Mouse (Mus musculus): Measurements from ENCODE around the gene Pde4d. TPM values are rescaled to one million over a fixed set of nuclear protein-coding genes. Genes with fewer than 3 reads are reported as not detected.

Gene Pde4d
- polyA plus RNA-seq, 1 experiment from 2014 or later = 14.6 TPM

DNA sequence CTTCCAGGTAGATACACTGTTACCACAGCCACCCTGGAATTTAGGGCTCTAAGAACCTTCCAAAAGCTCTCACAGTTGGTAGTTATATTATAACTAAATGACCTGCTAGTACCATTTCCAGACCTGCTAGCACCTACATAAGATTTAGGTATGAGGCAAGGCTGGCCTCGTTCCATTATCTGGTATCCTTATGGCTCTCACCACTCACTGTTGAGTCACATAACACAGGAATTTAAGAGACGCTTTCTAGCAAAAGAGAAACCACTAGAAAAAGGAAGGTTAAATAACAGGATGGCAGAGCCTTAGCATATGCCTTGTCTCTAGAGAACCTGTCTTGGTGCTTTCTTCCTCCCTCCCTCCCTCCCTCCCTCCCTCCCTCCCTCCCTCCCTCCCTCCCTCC is 910.2 kb downstream of the Pde4d start:
- Histone ChIP-seq H3K4me2 (ENCODE audit: low read depth, low read length) (no peak overlapping the region), H3K27ac (replicated peaks; ENCODE audit: low read depth, low read length) (no peak overlapping the region), H3K9me3 (replicated peaks; ENCODE audit: control insufficient read depth, low read length) (no peaks in the 10 kb centered on the region), H3K4me1 (ENCODE audit: control insufficient read depth, insufficient read depth, low read length) (no peaks in the 10 kb centered on the region), H3K9ac (replicated peaks; ENCODE audit: low read length) (no peak overlapping the region), H3K4me3 (ENCODE audit: low read depth, low read length) (no peak overlapping the region), H3K36me3 (replicated peaks; ENCODE audit: control insufficient read depth, insufficient read depth, low read depth, low read length) (no peaks in the 10 kb centered on the region), H3K27me3 (ENCODE audit: control insufficient read depth, insufficient read depth, low read length) (no peaks in the 10 kb centered on the region)
- no peak for DNase-seq (ENCODE audit: low spot score)
- WGBS = 89% methylated on average over 2 of the region's 2 CpGs
- no peak for ATAC-seq (replicated peaks; ENCODE audit: insufficient number of reproducible peaks, low FRiP score, low TSS enrichment, low read depth)

DNA sequence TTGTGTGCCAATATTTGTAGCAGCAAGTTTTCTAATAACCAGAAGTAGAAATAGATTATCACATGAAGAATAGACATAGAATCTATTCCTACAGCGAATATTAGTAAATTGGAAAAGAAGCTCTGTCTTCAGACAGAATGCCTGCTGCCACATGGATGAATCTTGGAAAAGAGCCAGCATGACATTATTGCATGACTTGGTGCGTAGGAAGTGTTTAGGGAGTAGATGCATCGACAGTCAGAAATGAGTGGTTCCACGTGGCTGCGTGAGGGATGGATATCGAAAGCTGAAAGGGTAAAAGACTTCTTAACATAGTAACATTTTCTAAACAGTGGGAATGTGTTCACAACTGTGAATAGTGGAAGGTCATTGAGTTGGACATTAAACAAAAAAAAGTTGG is 912.6 kb downstream of the Pde4d start:
- no peaks in the 10 kb centered on the region for H3K27me3 ChIP-seq (ENCODE audit: control insufficient read depth, insufficient read depth, low read length)
- no peak for ATAC-seq (replicated peaks; ENCODE audit: insufficient number of reproducible peaks, low FRiP score, low TSS enrichment, low read depth)
- WGBS = 83% methylated on average over 6 of the region's 6 CpGs

DNA sequence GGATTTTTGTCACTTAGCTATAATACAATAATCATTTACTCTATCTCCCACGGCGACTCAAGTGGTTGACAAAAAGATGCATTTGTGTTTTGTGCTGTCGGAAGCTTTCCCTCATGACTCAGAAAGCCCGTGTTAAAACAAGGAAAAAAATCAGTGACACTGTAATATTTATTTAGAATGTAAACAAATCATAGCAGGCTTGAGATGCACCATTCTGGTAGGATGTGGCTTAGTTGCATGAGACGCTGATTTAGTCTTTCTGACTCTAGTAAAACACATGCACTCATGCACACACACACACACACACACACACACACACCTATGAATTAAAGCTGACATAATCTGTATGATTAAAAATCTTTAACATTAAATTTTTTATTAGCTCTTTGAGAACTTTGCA is 924.7 kb downstream of the Pde4d start:
- WGBS = 89% methylated on average over 5 of the region's 5 CpGs
- DNase-seq (ENCODE audit: low spot score) (no peak), ATAC-seq (replicated peaks; ENCODE audit: insufficient number of reproducible peaks, low FRiP score, low TSS enrichment, low read depth) (no peak)
- Histone ChIP-seq H3K27ac (replicated peaks; ENCODE audit: low read depth, low read length) (no peak overlapping the region), H3K4me2 (ENCODE audit: low read depth, low read length) (no peak overlapping the region), H3K27me3 (ENCODE audit: control insufficient read depth, insufficient read depth, low read length) (no peaks in the 10 kb centered on the region), H3K4me1 (ENCODE audit: control insufficient read depth, insufficient read depth, low read length) (no peaks in the 10 kb centered on the region), H3K9me3 (replicated peaks; ENCODE audit: control insufficient read depth, low read length) (no peaks in the 10 kb centered on the region), H3K4me3 (ENCODE audit: low read depth, low read length) (no peak overlapping the region), H3K9ac (replicated peaks; ENCODE audit: low read length) (no peak overlapping the region), H3K36me3 (replicated peaks; ENCODE audit: control insufficient read depth, insufficient read depth, low read depth, low read length) (no peaks in the 10 kb centered on the region)

More for the DNA sequence above, 912.6 kb downstream of the Pde4d start:
- no peaks in the 10 kb centered on the region for H3K9me3 ChIP-seq (replicated peaks; ENCODE audit: control insufficient read depth, low read length)
- no peaks in the 10 kb centered on the region for H3K4me1 ChIP-seq (ENCODE audit: control insufficient read depth, insufficient read depth, low read length)
- DNase-seq (ENCODE audit: low spot score) = no peak
- H3K4me3 ChIP-seq (ENCODE audit: low read depth, low read length) = no peak overlapping the region
- no peak overlapping the region for H3K27ac ChIP-seq (replicated peaks; ENCODE audit: low read depth, low read length)
- H3K4me2 ChIP-seq (ENCODE audit: low read depth, low read length) = no peak overlapping the region
- H3K9ac ChIP-seq (replicated peaks; ENCODE audit: low read length) = no peak overlapping the region
- H3K36me3 ChIP-seq (replicated peaks; ENCODE audit: control insufficient read depth, insufficient read depth, low read depth, low read length) = no peaks in the 10 kb centered on the region

GRCm38 (mm10) chr13:109376681-109377080 is 926.9 kb downstream of the Pde4d start:
- Histone ChIP-seq H3K27ac (replicated peaks; ENCODE audit: low read depth, low read length) (no peak overlapping the region), H3K4me3 (ENCODE audit: low read depth, low read length) (no peak overlapping the region), H3K27me3 (ENCODE audit: control insufficient read depth, insufficient read depth, low read length) (no peaks in the 10 kb centered on the region), H3K36me3 (replicated peaks; ENCODE audit: control insufficient read depth, insufficient read depth, low read depth, low read length) (no peaks in the 10 kb centered on the region), H3K9me3 (replicated peaks; ENCODE audit: control insufficient read depth, low read length) (no peaks in the 10 kb centered on the region), H3K4me1 (ENCODE audit: control insufficient read depth, insufficient read depth, low read length) (no peaks in the 10 kb centered on the region), H3K4me2 (ENCODE audit: low read depth, low read length) (no peak overlapping the region), H3K9ac (replicated peaks; ENCODE audit: low read length) (no peak overlapping the region)
- WGBS = 48% methylated on average over 1 of the region's 1 CpGs
- ATAC-seq (replicated peaks; ENCODE audit: insufficient number of reproducible peaks, low FRiP score, low TSS enrichment, low read depth) = no peak
- no peak for DNase-seq (ENCODE audit: low spot score)

DNA sequence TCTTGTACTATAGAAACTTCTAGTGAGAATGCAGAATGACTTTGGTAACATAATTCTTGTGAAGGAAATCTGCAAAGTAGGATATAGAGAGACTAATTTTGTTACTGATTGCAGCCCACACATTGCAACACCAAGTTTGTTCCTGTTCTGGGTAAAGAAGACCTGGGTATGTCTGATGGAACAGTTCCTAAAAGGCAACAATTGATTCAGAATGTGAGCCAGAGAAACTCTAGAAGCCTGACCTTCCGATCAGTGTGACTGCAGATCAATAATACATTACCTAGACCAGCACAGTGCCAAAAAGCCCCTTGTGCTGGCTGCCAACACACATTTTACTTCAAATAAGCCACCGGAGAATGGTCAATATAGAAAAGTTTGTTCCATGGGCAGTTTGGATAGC is 930.4 kb downstream of the Pde4d start:
- H3K9me3 ChIP-seq (replicated peaks; ENCODE audit: control insufficient read depth, low read length) = no peaks in the 10 kb centered on the region
- no peak overlapping the region for H3K9ac ChIP-seq (replicated peaks; ENCODE audit: low read length)
- H3K27me3 ChIP-seq (ENCODE audit: control insufficient read depth, insufficient read depth, low read length) = no peaks in the 10 kb centered on the region
- ATAC-seq (replicated peaks; ENCODE audit: insufficient number of reproducible peaks, low FRiP score, low TSS enrichment, low read depth) (no peak), DNase-seq (ENCODE audit: low spot score) (no peak)
- no peaks in the 10 kb centered on the region for H3K4me1 ChIP-seq (ENCODE audit: control insufficient read depth, insufficient read depth, low read length)
- H3K4me2 ChIP-seq (ENCODE audit: low read depth, low read length) = no peak overlapping the region
- no peak overlapping the region for H3K27ac ChIP-seq (replicated peaks; ENCODE audit: low read depth, low read length)
- no peaks in the 10 kb centered on the region for H3K36me3 ChIP-seq (replicated peaks; ENCODE audit: control insufficient read depth, insufficient read depth, low read depth, low read length)
- no peak overlapping the region for H3K4me3 ChIP-seq (ENCODE audit: low read depth, low read length)
- 96% methylated on average over 2 of the region's 2 CpGs for WGBS

GRCm38 (mm10) chr13:109388626-109389220 is 939.0 kb downstream of the Pde4d start:
- ATAC-seq (replicated peaks; ENCODE audit: insufficient number of reproducible peaks, low FRiP score, low TSS enrichment, low read depth) = no peak

DNA sequence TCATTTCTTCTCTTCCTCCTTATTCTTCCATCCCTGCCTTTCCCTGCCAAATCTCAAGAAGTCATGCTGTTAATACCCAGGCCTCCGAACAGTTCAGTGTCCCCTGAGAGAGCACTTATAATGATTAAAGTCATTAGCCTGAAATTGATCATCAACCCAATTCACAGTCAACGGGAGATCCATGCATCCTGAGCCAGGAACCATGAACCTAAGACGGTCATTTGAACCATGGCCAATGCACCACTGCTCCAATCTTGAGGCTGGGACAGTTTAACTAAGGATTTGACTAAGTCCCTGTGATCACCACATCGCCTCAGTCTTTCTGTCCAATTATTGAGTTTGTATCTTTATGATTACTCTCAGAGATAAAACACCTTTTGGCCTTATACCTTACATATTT is 952.6 kb downstream of the Pde4d start:
- no peak overlapping the region; the same call in 1 of the 2 replicates for H3K4me2 ChIP-seq (ENCODE audit: low read depth, low read length)
- no peaks in the 10 kb centered on the region for H3K4me1 ChIP-seq (ENCODE audit: control insufficient read depth, insufficient read depth, low read length)
- DNase-seq (ENCODE audit: low spot score) = no peak
- H3K36me3 ChIP-seq (replicated peaks; ENCODE audit: control insufficient read depth, insufficient read depth, low read depth, low read length) = no peaks in the 10 kb centered on the region
- no peaks in the 10 kb centered on the region for H3K27me3 ChIP-seq (ENCODE audit: control insufficient read depth, insufficient read depth, low read length)
- WGBS = 65% methylated on average over 4 of the region's 4 CpGs
- no peak for ATAC-seq (replicated peaks; ENCODE audit: insufficient number of reproducible peaks, low FRiP score, low TSS enrichment, low read depth)
- no peak overlapping the region for H3K27ac ChIP-seq (replicated peaks; ENCODE audit: low read depth, low read length)
- no peaks in the 10 kb centered on the region for H3K9me3 ChIP-seq (replicated peaks; ENCODE audit: control insufficient read depth, low read length)
- no peak overlapping the region for H3K4me3 ChIP-seq (ENCODE audit: low read depth, low read length)
- no peak overlapping the region for H3K9ac ChIP-seq (replicated peaks; ENCODE audit: low read length)

More at GRCm38 (mm10) chr13:109388626-109389220, 939.0 kb downstream of the Pde4d start:
- H3K27me3 ChIP-seq (ENCODE audit: control insufficient read depth, insufficient read depth, low read length) = no peaks in the 10 kb centered on the region
- H3K27ac ChIP-seq (replicated peaks; ENCODE audit: low read depth, low read length) = no peak overlapping the region
- H3K36me3 ChIP-seq (replicated peaks; ENCODE audit: control insufficient read depth, insufficient read depth, low read depth, low read length) = no peaks in the 10 kb centered on the region
- no peaks in the 10 kb centered on the region for H3K4me1 ChIP-seq (ENCODE audit: control insufficient read depth, insufficient read depth, low read length)
- no peak overlapping the region for H3K4me2 ChIP-seq (ENCODE audit: low read depth, low read length)
- 78% methylated on average over 8 of the region's 8 CpGs for WGBS
- no peak for DNase-seq (ENCODE audit: low spot score)
- H3K4me3 ChIP-seq (ENCODE audit: low read depth, low read length) = no peak overlapping the region
- H3K9me3 ChIP-seq (replicated peaks; ENCODE audit: control insufficient read depth, low read length) = no peaks in the 10 kb centered on the region
- no peak overlapping the region for H3K9ac ChIP-seq (replicated peaks; ENCODE audit: low read length)

- Histone ChIP-seq H3K4me2 (ENCODE audit: low read depth, low read length) (no peak overlapping the region), H3K27ac (replicated peaks; ENCODE audit: low read depth, low read length) (no peak overlapping the region), H3K4me3 (ENCODE audit: low read depth, low read length) (no peak overlapping the region), H3K9me3 (replicated peaks; ENCODE audit: control insufficient read depth, low read length) (no peaks in the 10 kb centered on the region), H3K36me3 (replicated peaks; ENCODE audit: control insufficient read depth, insufficient read depth, low read depth, low read length) (no peaks in the 10 kb centered on the region), H3K4me1 (ENCODE audit: control insufficient read depth, insufficient read depth, low read length) (no peaks in the 10 kb centered on the region), H3K9ac (replicated peaks; ENCODE audit: low read length) (no peak overlapping the region), H3K27me3 (ENCODE audit: control insufficient read depth, insufficient read depth, low read length) (no peaks in the 10 kb centered on the region)
- DNase-seq (ENCODE audit: low spot score) (no peak), ATAC-seq (replicated peaks; ENCODE audit: insufficient number of reproducible peaks, low FRiP score, low TSS enrichment, low read depth) (no peak)
- WGBS = 55% methylated on average over 2 of the region's 2 CpGs
These were observed 953.2 kb downstream of the Pde4d start for GRCm38 (mm10) chr13:109402936-109403335.

Measured in embryonic facial prominence, embryonic 11.5 days (tissue).